ENCODE assay signal across 16 mouse cellular contexts in genomic region chr14:11743726-11744125, GRCm38 (mm10).
"Had no signal": no experiment of that assay in that cellular context is flagged by ENCODE, and none has a peak within 500 bp of the region (broad histone marks: within the 10 kb centered on the region; RNA-seq: fewer than 3 reads in every experiment).

No protein-coding gene starts in this region.

- ATAC-seq: lung, postnatal 0 days; midbrain, embryonic 13.5 days; midbrain, embryonic 15.5 days had no signal

- H3K4me3 ChIP-seq: lung, embryonic 15.5 days; megakaryocyte, embryonic 14.5 days; midbrain, embryonic 13.5 days; midbrain, embryonic 15.5 days; neural tube, embryonic 12.5 days; stomach, embryonic 15.5 days had no signal

- H3K27me3 ChIP-seq: lung, embryonic 15.5 days; megakaryocyte, embryonic 14.5 days; midbrain, embryonic 13.5 days; midbrain, embryonic 15.5 days; neural tube, embryonic 12.5 days; stomach, embryonic 15.5 days had no signal

- H3K9me3 ChIP-seq: lung, embryonic 15.5 days; megakaryocyte, embryonic 14.5 days; midbrain, embryonic 13.5 days; midbrain, embryonic 15.5 days; neural tube, embryonic 12.5 days; stomach, embryonic 15.5 days had no signal

- H3K27ac ChIP-seq: lung, embryonic 15.5 days; macrophage; midbrain, embryonic 13.5 days; midbrain, embryonic 15.5 days; neural tube, embryonic 12.5 days; stomach, embryonic 15.5 days; stomach, postnatal 0 days had no signal

- H3K9ac ChIP-seq: lung, embryonic 15.5 days; midbrain, embryonic 13.5 days; midbrain, embryonic 15.5 days; neural tube, embryonic 12.5 days; stomach, embryonic 15.5 days had no signal

- H3K4me2 ChIP-seq: lung, embryonic 15.5 days; midbrain, embryonic 11.5 days; midbrain, embryonic 13.5 days; midbrain, embryonic 15.5 days; neural tube, embryonic 12.5 days; stomach, embryonic 15.5 days had no signal

- H3K4me1 ChIP-seq: lung, embryonic 15.5 days; megakaryocyte, embryonic 14.5 days; midbrain, embryonic 13.5 days; midbrain, embryonic 15.5 days; neural tube, embryonic 12.5 days; stomach, embryonic 15.5 days had no signal

- H3K36me3 ChIP-seq: lung, embryonic 15.5 days; midbrain, embryonic 13.5 days; midbrain, embryonic 15.5 days; neural tube, embryonic 12.5 days; stomach, embryonic 15.5 days had no signal

- DNase-seq: lung, adult 2 months; lung, postnatal 14 days; right cerebral cortex, postnatal 14 days; thymus, adult 2 months; thymus, postnatal 25 days; thymus, postnatal 4 days had no signal
